Mouse (Mus musculus): ENCODE measurements around the gene Olfr299. TPM values are rescaled to one million over a fixed set of nuclear protein-coding genes. Genes with fewer than 3 reads are reported as not detected.

Olfr299 gene
- not detected for polyA plus RNA-seq (2017; shearing (Covaris generic))

GRCm38 (mm10) chr7:86459621-86460020, at the start of gene Olfr299:
Gene Olfr299 (plus strand): TSS chr7:86459921.

GRCm38 (mm10) chr7:86492384-86492783, 32.7 kb downstream of the Olfr299 start, which contains the start of gene Olfr298:
Gene Olfr298 (minus strand): TSS chr7:86492484.

Other genes with a start within 250 kb of the Olfr299 start
- gene Vmn2r76, start 213.6 kb upstream of the Olfr299 start, polyA plus RNA-seq (2017; shearing (Covaris generic)) = 0.02 TPM
- not detected for gene Olfr310, start 182.7 kb upstream of the Olfr299 start, polyA plus RNA-seq (2017; shearing (Covaris generic))
- not detected for gene Olfr309, start 146.2 kb upstream of the Olfr299 start, polyA plus RNA-seq (2017; shearing (Covaris generic))
- not detected for gene Olfr308, start 134.3 kb upstream of the Olfr299 start, polyA plus RNA-seq (2017; shearing (Covaris generic))
- not detected for gene Olfr307, start 122.3 kb upstream of the Olfr299 start, polyA plus RNA-seq (2017; shearing (Covaris generic))
- gene Olfr305, start 93.0 kb upstream of the Olfr299 start, polyA plus RNA-seq (2017; shearing (Covaris generic)) = not detected
- gene Olfr304, start 73.3 kb upstream of the Olfr299 start, polyA plus RNA-seq (2017; shearing (Covaris generic)) = not detected
- not detected for gene Olfr303, start 62.1 kb upstream of the Olfr299 start, polyA plus RNA-seq (2017; shearing (Covaris generic))
- gene Olfr301, start 56.1 kb upstream of the Olfr299 start, polyA plus RNA-seq (2017; shearing (Covaris generic)) = not detected
- not detected for gene Olfr298, start 32.6 kb downstream of the Olfr299 start, polyA plus RNA-seq (2017; shearing (Covaris generic))
- not detected for gene Olfr297, start 60.0 kb downstream of the Olfr299 start, polyA plus RNA-seq (2017; shearing (Covaris generic))
- not detected for gene Olfr295, start 123.9 kb downstream of the Olfr299 start, polyA plus RNA-seq (2017; shearing (Covaris generic))
- not detected for gene Olfr294, start 156.7 kb downstream of the Olfr299 start, polyA plus RNA-seq (2017; shearing (Covaris generic))
- not detected for gene Olfr293, start 189.1 kb downstream of the Olfr299 start, polyA plus RNA-seq (2017; shearing (Covaris generic))
- not detected for gene Olfr292, start 228.4 kb downstream of the Olfr299 start, polyA plus RNA-seq (2017; shearing (Covaris generic))